Mouse (Mus musculus): ENCODE results near the gene Zfp644. TPM values are rescaled to one million over a fixed set of nuclear protein-coding genes. Genes with fewer than 3 reads are reported as not detected.

Gene Zfp644
- polyA plus RNA-seq, 1 experiment from 2014 or later = 36.3 TPM

DNA sequence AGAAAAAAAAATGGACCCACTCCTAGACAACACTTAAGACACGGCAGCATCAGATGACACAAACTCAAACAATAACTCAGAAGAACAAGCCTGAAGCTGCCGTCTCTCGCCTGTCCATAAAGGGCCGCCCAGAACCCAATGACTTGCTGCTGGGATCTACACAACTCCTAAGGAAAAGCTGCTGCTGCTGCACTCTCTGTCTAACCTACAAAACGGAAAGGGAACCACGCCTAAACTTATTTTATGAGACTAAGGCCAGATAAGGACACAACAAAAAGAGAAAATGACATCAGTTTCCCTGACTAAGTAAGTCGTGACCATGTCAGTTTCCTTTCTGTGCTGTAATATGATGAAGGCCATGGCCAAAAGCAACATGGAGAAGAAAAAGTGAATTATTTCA, 82.5 kb downstream of the Zfp644 start:
- Histone ChIP-seq H3K9me3 (ENCODE audit: control insufficient read depth, low read length) (no peaks in the 10 kb centered on the region), H3K4me1 (ENCODE audit: control insufficient read depth, insufficient read depth, low read length) (no peaks in the 10 kb centered on the region), H3K4me3 (ENCODE audit: low read length) (no peak overlapping the region), H3K9ac (ENCODE audit: low read depth, low read length) (no peak overlapping the region), H3K36me3 (ENCODE audit: control insufficient read depth, insufficient read depth, low read length) (no peaks in the 10 kb centered on the region), H3K4me2 (ENCODE audit: low read depth, low read length) (no peak overlapping the region), H3K27ac (ENCODE audit: low read length) (no peak overlapping the region), H3K27me3 (replicated peaks; ENCODE audit: control insufficient read depth, insufficient read depth, low read length) (no peaks in the 10 kb centered on the region)
- ATAC-seq = no peak
- WGBS = 67% methylated on average over 7 of the region's 7 CpGs

- 0 out of 2 replicates have a peak, but pooled peaks have one; percentile 52 for ATAC-seq
Observed at GRCm38 (mm10) chr5:106612151-106612550, 84.9 kb downstream of the Zfp644 start.

DNA sequence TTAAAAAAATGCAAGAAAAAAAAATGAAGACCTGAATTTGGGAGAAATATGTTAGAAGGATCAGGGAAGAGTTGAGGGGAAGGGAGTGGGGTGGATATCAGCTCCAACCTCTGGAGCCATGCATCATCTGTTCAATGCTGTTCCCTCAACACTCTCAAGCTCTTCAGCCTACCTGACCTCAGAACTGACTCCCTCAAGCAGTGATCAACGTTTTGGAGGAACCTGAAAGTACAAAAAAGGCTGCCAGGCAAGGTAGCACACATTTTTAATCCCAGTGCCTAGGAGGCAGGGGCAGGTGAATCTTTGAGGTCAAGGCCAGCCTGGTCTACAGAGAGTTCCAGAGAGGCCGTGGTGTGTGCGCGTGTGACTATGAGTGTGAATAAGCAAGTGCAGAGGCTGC, 88.3 kb downstream of the Zfp644 start, which contains the start of gene Gm17304:
Gene Gm17304 (plus strand): TSS at position 301 of the 400 bp plus-strand sequence.
- Histone ChIP-seq H3K27ac (ENCODE audit: low read length) (no peak within 1 kb of the TSS), H3K9ac (ENCODE audit: low read depth, low read length) (no peak within 1 kb of the TSS), H3K4me2 (ENCODE audit: low read depth, low read length) (no peak within 1 kb of the TSS), H3K4me3 (ENCODE audit: low read length) (no peak within 1 kb of the TSS), H3K9me3 (ENCODE audit: control insufficient read depth, low read length) (no peaks in the 10 kb centered on the region), H3K36me3 (ENCODE audit: control insufficient read depth, insufficient read depth, low read length) (no peaks in the 10 kb centered on the region), H3K27me3 (replicated peaks; ENCODE audit: control insufficient read depth, insufficient read depth, low read length) (no peaks in the 10 kb centered on the region), H3K4me1 (ENCODE audit: control insufficient read depth, insufficient read depth, low read length) (no peaks in the 10 kb centered on the region)
- 87% methylated on average over 4 of the region's 4 CpGs for WGBS
- no peak for ATAC-seq

More at GRCm38 (mm10) chr5:106612151-106612550, 84.9 kb downstream of the Zfp644 start:
- Histone ChIP-seq H3K27ac (ENCODE audit: low read length) (no peak overlapping the region), H3K36me3 (ENCODE audit: control insufficient read depth, insufficient read depth, low read length) (no peaks in the 10 kb centered on the region), H3K4me2 (ENCODE audit: low read depth, low read length) (no peak overlapping the region), H3K9ac (ENCODE audit: low read depth, low read length) (no peak overlapping the region), H3K9me3 (ENCODE audit: control insufficient read depth, low read length) (no peaks in the 10 kb centered on the region), H3K27me3 (replicated peaks; ENCODE audit: control insufficient read depth, insufficient read depth, low read length) (no peaks in the 10 kb centered on the region), H3K4me3 (ENCODE audit: low read length) (no peak overlapping the region), H3K4me1 (ENCODE audit: control insufficient read depth, insufficient read depth, low read length) (no peaks in the 10 kb centered on the region)
- 85% methylated on average over 2 of the region's 2 CpGs for WGBS

- Histone ChIP-seq H3K36me3 (ENCODE audit: control insufficient read depth, insufficient read depth, low read length) (no peaks in the 10 kb centered on the region), H3K9ac (ENCODE audit: low read depth, low read length) (no peak overlapping the region), H3K4me3 (ENCODE audit: low read length) (no peak overlapping the region), H3K4me1 (ENCODE audit: control insufficient read depth, insufficient read depth, low read length) (no peaks in the 10 kb centered on the region), H3K9me3 (ENCODE audit: control insufficient read depth, low read length) (no peaks in the 10 kb centered on the region), H3K4me2 (ENCODE audit: low read depth, low read length) (no peak overlapping the region), H3K27me3 (replicated peaks; ENCODE audit: control insufficient read depth, insufficient read depth, low read length) (no peaks in the 10 kb centered on the region), H3K27ac (ENCODE audit: low read length) (no peak overlapping the region)
- ATAC-seq = no peak
- WGBS = 86% methylated on average over 5 of the region's 5 CpGs
Observed at GRCm38 (mm10) chr5:106607081-106607480, 90.0 kb downstream of the Zfp644 start.

GRCm38 (mm10) chr5:106605096-106605495, 92.0 kb downstream of the Zfp644 start:
- Histone ChIP-seq H3K27ac (ENCODE audit: low read length) (no peak overlapping the region), H3K36me3 (ENCODE audit: control insufficient read depth, insufficient read depth, low read length) (no peaks in the 10 kb centered on the region), H3K4me1 (ENCODE audit: control insufficient read depth, insufficient read depth, low read length) (no peaks in the 10 kb centered on the region), H3K27me3 (replicated peaks; ENCODE audit: control insufficient read depth, insufficient read depth, low read length) (no peaks in the 10 kb centered on the region), H3K9me3 (ENCODE audit: control insufficient read depth, low read length) (no peaks in the 10 kb centered on the region), H3K4me2 (ENCODE audit: low read depth, low read length) (no peak overlapping the region), H3K4me3 (ENCODE audit: low read length) (no peak overlapping the region), H3K9ac (ENCODE audit: low read depth, low read length) (no peak overlapping the region)
- ATAC-seq = no peak
- WGBS = 85% methylated on average over 6 of the region's 6 CpGs

DNA sequence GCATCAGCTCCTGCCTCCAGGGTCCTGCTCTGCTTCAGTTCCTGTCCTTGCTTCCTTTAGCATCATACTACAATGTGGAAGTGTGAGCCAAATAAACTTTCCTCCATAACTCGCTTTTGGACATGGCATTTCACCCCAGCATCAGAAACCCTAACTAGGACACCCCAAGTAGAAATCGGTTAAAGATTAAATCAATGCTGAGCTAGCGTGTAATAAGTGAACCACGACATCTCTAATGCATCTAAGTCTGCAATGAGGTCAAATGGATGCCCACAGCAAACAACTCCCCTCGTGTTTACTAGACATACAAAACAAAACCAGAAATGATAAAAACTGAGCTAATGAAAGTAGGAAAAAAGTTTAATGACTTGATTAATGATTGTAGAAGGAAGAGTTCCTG, 92.7 kb downstream of the Zfp644 start:
- Histone ChIP-seq H3K9ac (ENCODE audit: low read depth, low read length) (no peak overlapping the region), H3K4me1 (ENCODE audit: control insufficient read depth, insufficient read depth, low read length) (no peaks in the 10 kb centered on the region), H3K36me3 (ENCODE audit: control insufficient read depth, insufficient read depth, low read length) (no peaks in the 10 kb centered on the region), H3K4me3 (ENCODE audit: low read length) (no peak overlapping the region), H3K27ac (ENCODE audit: low read length) (no peak overlapping the region), H3K27me3 (replicated peaks; ENCODE audit: control insufficient read depth, insufficient read depth, low read length) (no peaks in the 10 kb centered on the region), H3K9me3 (ENCODE audit: control insufficient read depth, low read length) (no peaks in the 10 kb centered on the region), H3K4me2 (ENCODE audit: low read depth, low read length) (no peak overlapping the region)
- WGBS = 90% methylated on average over 5 of the region's 5 CpGs
- no peak for ATAC-seq

DNA sequence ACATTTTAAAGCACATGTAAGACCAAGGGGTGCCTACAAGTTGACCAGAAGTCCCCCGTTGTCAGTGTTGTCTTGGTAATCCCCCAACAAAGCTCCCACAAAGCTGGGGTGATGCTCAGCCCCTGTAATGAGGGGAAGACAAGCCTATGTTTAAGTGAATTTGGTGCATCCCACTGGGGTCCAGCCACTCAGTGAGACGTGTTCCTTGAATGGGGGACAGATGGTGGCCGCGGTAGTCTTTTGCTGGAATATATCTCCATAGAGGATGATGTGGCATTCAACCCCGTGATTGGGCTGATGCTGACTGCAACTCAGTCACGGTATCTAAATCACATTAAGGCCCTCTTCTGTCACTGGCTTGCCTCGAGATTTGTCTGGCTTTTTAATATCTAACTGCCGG, 97.6 kb downstream of the Zfp644 start:
- ATAC-seq = no peak
- 83% methylated on average over 8 of the region's 8 CpGs for WGBS
- Histone ChIP-seq H3K9ac (ENCODE audit: low read depth, low read length) (no peak overlapping the region), H3K27ac (ENCODE audit: low read length) (no peak overlapping the region), H3K4me2 (ENCODE audit: low read depth, low read length) (no peak overlapping the region), H3K27me3 (replicated peaks; ENCODE audit: control insufficient read depth, insufficient read depth, low read length) (no peaks in the 10 kb centered on the region), H3K4me1 (ENCODE audit: control insufficient read depth, insufficient read depth, low read length) (no peaks in the 10 kb centered on the region), H3K4me3 (ENCODE audit: low read length) (no peak overlapping the region), H3K9me3 (ENCODE audit: control insufficient read depth, low read length) (no peaks in the 10 kb centered on the region), H3K36me3 (ENCODE audit: control insufficient read depth, insufficient read depth, low read length) (0 out of 2 replicates have a peak, but pooled peaks cover 3% of the 10 kb centered on the region)

DNA sequence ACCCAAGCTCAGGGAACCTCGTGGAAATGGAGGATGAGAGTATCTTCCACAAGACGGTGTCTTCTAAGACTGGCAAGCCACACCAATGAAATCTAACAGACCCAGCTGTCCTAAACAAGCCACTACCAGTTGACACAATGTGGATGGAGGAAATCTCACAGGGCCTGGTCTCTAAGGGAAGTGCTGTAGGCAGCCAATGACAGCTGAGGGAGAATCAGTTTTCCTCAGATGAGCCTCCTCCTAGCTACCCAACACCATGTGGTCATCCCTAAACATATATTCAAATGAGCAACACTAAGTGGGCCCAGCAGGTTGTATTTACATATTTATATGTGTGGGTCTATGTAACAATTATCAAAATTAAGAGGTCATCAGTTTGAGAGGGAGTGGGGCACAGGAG, 99.6 kb downstream of the Zfp644 start:
- ATAC-seq = no peak
- Histone ChIP-seq H3K27me3 (replicated peaks; ENCODE audit: control insufficient read depth, insufficient read depth, low read length) (no peaks in the 10 kb centered on the region), H3K9me3 (ENCODE audit: control insufficient read depth, low read length) (no peaks in the 10 kb centered on the region), H3K4me3 (ENCODE audit: low read length) (no peak overlapping the region), H3K36me3 (ENCODE audit: control insufficient read depth, insufficient read depth, low read length) (0 out of 2 replicates have a peak, but pooled peaks cover 3% of the 10 kb centered on the region), H3K9ac (ENCODE audit: low read depth, low read length) (no peak overlapping the region), H3K4me1 (ENCODE audit: control insufficient read depth, insufficient read depth, low read length) (no peaks in the 10 kb centered on the region), H3K27ac (ENCODE audit: low read length) (no peak overlapping the region), H3K4me2 (ENCODE audit: low read depth, low read length) (no peak overlapping the region)
- 74% methylated on average over 2 of the region's 2 CpGs for WGBS

GRCm38 (mm10) chr5:106594388-106594787, 102.7 kb downstream of the Zfp644 start:
- Histone ChIP-seq H3K4me3 (ENCODE audit: low read length) (no peak overlapping the region), H3K27me3 (replicated peaks; ENCODE audit: control insufficient read depth, insufficient read depth, low read length) (no peaks in the 10 kb centered on the region), H3K4me1 (ENCODE audit: control insufficient read depth, insufficient read depth, low read length) (no peaks in the 10 kb centered on the region), H3K36me3 (ENCODE audit: control insufficient read depth, insufficient read depth, low read length) (0 out of 2 replicates have a peak, but pooled peaks cover 3% of the 10 kb centered on the region), H3K9ac (ENCODE audit: low read depth, low read length) (no peak overlapping the region), H3K27ac (ENCODE audit: low read length) (no peak overlapping the region), H3K9me3 (ENCODE audit: control insufficient read depth, low read length) (no peaks in the 10 kb centered on the region), H3K4me2 (ENCODE audit: low read depth, low read length) (no peak overlapping the region)
- ATAC-seq = no peak

GRCm38 (mm10) chr5:106590686-106591085, 106.4 kb downstream of the Zfp644 start:
- no peaks in the 10 kb centered on the region for H3K27me3 ChIP-seq (replicated peaks; ENCODE audit: control insufficient read depth, insufficient read depth, low read length)
- no peak overlapping the region for H3K4me3 ChIP-seq (ENCODE audit: low read length)
- H3K9me3 ChIP-seq (ENCODE audit: control insufficient read depth, low read length) = no peaks in the 10 kb centered on the region
- H3K27ac ChIP-seq (ENCODE audit: low read length) = no peak overlapping the region
- no peaks in the 10 kb centered on the region for H3K36me3 ChIP-seq (ENCODE audit: control insufficient read depth, insufficient read depth, low read length)
- no peak overlapping the region for H3K4me2 ChIP-seq (ENCODE audit: low read depth, low read length)
- ATAC-seq = no peak
- WGBS = 96% methylated on average over 5 of the region's 5 CpGs
- H3K4me1 ChIP-seq (ENCODE audit: control insufficient read depth, insufficient read depth, low read length) = no peaks in the 10 kb centered on the region
- H3K9ac ChIP-seq (ENCODE audit: low read depth, low read length) = no peak overlapping the region
